Mouse (Mus musculus) layer of hippocampus, postnatal 14 days (tissue): ENCODE results near the gene Zfp628. TPM values are rescaled to one million over a fixed set of nuclear protein-coding genes. Genes with fewer than 3 reads are reported as not detected.
A peak's percentile ranks its signal among the peaks of the same experiment; 100 is the strongest.

Source experiments
- DNase-seq, 2 experiments: peaks; one replicate each; pipeline ENCODE4 v3.0.0; 2021 to 2022; ENCODE audit warnings: low spot score in 2 of 2, mixed read lengths in 1 of 2
- total RNA-seq, 2 experiments: library from RNA; stranded (reverse); gene quantifications; 2 replicates each; pipeline ENCODE4 v1.2.3; 2021

Zfp628 gene
- total RNA-seq, 2 experiments from 2014 or later = 11.5 to 14.6 TPM

GRCm38 (mm10) chr7:4937392-4937791 is 22.4 kb downstream of the Zfp628 start:
- no peak for DNase-seq

GRCm38 (mm10) chr7:4938456-4938855 is 23.4 kb downstream of the Zfp628 start:
- peak in 1 of 2 experiments; percentile 51 for DNase-seq

- DNase-seq = peak; percentile 71 to 86
These were observed 25.1 kb downstream of the Zfp628 start for GRCm38 (mm10) chr7:4940068-4940479.

- no peak for DNase-seq
These were observed 27.7 kb downstream of the Zfp628 start for GRCm38 (mm10) chr7:4942673-4943072.

- peak; percentile 91 to 93 for DNase-seq
These were observed 28.3 kb downstream of the Zfp628 start for GRCm38 (mm10) chr7:4943223-4943815.

- DNase-seq = no peak
These were observed 32.8 kb downstream of the Zfp628 start for GRCm38 (mm10) chr7:4947855-4948254.

GRCm38 (mm10) chr7:4948386-4948785 is 33.4 kb downstream of the Zfp628 start:
- no peak for DNase-seq

GRCm38 (mm10) chr7:4950561-4951342 is 35.7 kb downstream of the Zfp628 start:
- no peak for DNase-seq

GRCm38 (mm10) chr7:4953815-4954445 is 38.9 kb downstream of the Zfp628 start:
- DNase-seq = no peak

- no peak for DNase-seq
These were observed 42.3 kb downstream of the Zfp628 start for GRCm38 (mm10) chr7:4957361-4957760.

GRCm38 (mm10) chr7:4963527-4963926 is 48.5 kb downstream of the Zfp628 start:
- DNase-seq = no peak

- peak; percentile 68 to 79 for DNase-seq
These were observed 49.3 kb downstream of the Zfp628 start, which contains the start of gene Sbk2 for GRCm38 (mm10) chr7:4964272-4964671. Gene Sbk2 (minus strand): TSS chr7:4964406.

GRCm38 (mm10) chr7:4964988-4965387 is 50.0 kb downstream of the Zfp628 start:
- DNase-seq = no peak

GRCm38 (mm10) chr7:4971068-4971467 is 56.1 kb downstream of the Zfp628 start, which contains the start of gene Sbk3:
Gene Sbk3 (minus strand): TSS chr7:4971168.
- no peak for DNase-seq

Other genes starting within 250 kb of the Zfp628 start
- gene Hspbp1, start 230.1 kb upstream of the Zfp628 start, total RNA-seq = 10 to 100 TPM; 89.0 to 94.8 TPM
- 100 to 1,000 TPM; 306 to 327 TPM for gene Brsk1, start 224.6 kb upstream of the Zfp628 start, total RNA-seq
- not detected for gene Tmem150b, start 190.0 kb upstream of the Zfp628 start, total RNA-seq
- 10 to 100 TPM; 38.9 to 44.2 TPM for gene Kmt5c, start 175.1 kb upstream of the Zfp628 start, total RNA-seq
- gene Cox6b2, start 162.1 kb upstream of the Zfp628 start, total RNA-seq = 1 to 10 TPM; 4.7 to 8.6 TPM
- gene Fam71e2, start 143.9 kb upstream of the Zfp628 start, total RNA-seq = not detected
- under 1 TPM; 0.21 to 0.38 TPM for gene Il11, start 132.4 kb upstream of the Zfp628 start, total RNA-seq
- not detected for gene Tmem190, start 132.3 kb upstream of the Zfp628 start, total RNA-seq
- 1 to 10 TPM; 2.4 to 2.6 TPM for gene Tmem238, start 125.6 kb upstream of the Zfp628 start, total RNA-seq
- 100 to 1,000 TPM; 498 to 526 TPM for gene Rpl28, start 122.3 kb upstream of the Zfp628 start, total RNA-seq
- gene Ube2s, start 102.6 kb upstream of the Zfp628 start, total RNA-seq = 100 to 1,000 TPM; 103 to 123 TPM
- 100 to 1,000 TPM; 134 to 137 TPM for gene Shisa7, start 70.5 kb upstream of the Zfp628 start, total RNA-seq
- gene Isoc2b, start 45.0 kb upstream of the Zfp628 start, total RNA-seq = 1 to 10 TPM; 3.2 to 5.5 TPM
- gene Isoc2a, start 38.1 kb upstream of the Zfp628 start, total RNA-seq = 1 to 10 TPM; 8.9 to 9.8 TPM
- under 1 TPM; 0.41 to 0.44 TPM for gene Gm36210, start 8.7 kb upstream of the Zfp628 start, total RNA-seq
- gene Nat14, start 6.8 kb downstream of the Zfp628 start, total RNA-seq = 10 to 100 TPM; 67.8 to 76.2 TPM
- 1 to 10 TPM; 2.7 to 2.8 TPM for gene Ssc5d, start 10.6 kb downstream of the Zfp628 start, total RNA-seq
- not detected for gene Sbk2, start 49.2 kb downstream of the Zfp628 start, total RNA-seq
- gene Sbk3, start 56.0 kb downstream of the Zfp628 start, total RNA-seq = under 1 TPM; 0.44 to 0.67 TPM
- gene Zfp579, start 80.9 kb downstream of the Zfp628 start, total RNA-seq = 10 to 100 TPM; 36.9 to 39.0 TPM
- gene Zfp524, start 99.2 kb downstream of the Zfp628 start, total RNA-seq = 1 to 10 TPM; 5.7 to 6.4 TPM
- gene Fiz1, start 99.5 kb downstream of the Zfp628 start, total RNA-seq = 10 to 100 TPM; 21.4 to 27.7 TPM
- gene Gm44973, start 100.3 kb downstream of the Zfp628 start, total RNA-seq = not detected
- gene Zfp865, start 105.2 kb downstream of the Zfp628 start, total RNA-seq = 10 to 100 TPM; 34.6 to 35.8 TPM
- 10 to 100 TPM; 65.6 to 67.2 TPM for gene Ccdc106, start 105.3 kb downstream of the Zfp628 start, total RNA-seq
- not detected for gene 4632433K11Rik, start 118.9 kb downstream of the Zfp628 start, total RNA-seq
- gene Zfp784, start 123.2 kb downstream of the Zfp628 start, total RNA-seq = 1 to 10 TPM; 5.3 to 7.0 TPM
- 10 to 100 TPM; 57.8 to 63.2 TPM for gene Zfp580, start 136.3 kb downstream of the Zfp628 start, total RNA-seq
- gene U2af2, start 146.9 kb downstream of the Zfp628 start, total RNA-seq = 100 to 1,000 TPM; 163 to 176 TPM
- 100 to 1,000 TPM; 479 to 480 TPM for gene Epn1, start 165.0 kb downstream of the Zfp628 start, total RNA-seq
- not detected for gene Rfpl4, start 201.7 kb downstream of the Zfp628 start, total RNA-seq
- not detected for gene Rasl2-9, start 210.7 kb downstream of the Zfp628 start, total RNA-seq
- not detected for gene Vmn1r55, start 234.5 kb downstream of the Zfp628 start, total RNA-seq